Mouse (Mus musculus) Patski (cell line): ENCODE data around the gene Atp6v1g1. TPM values are rescaled to one million over a fixed set of nuclear protein-coding genes. Genes with fewer than 3 reads are reported as not detected.

ENCODE experiments used
- ATAC-seq: fragments of 100-300 bp; one replicate; pipeline ENCODE4 v1.8.0; 2021
- CTCF ChIA-PET: fragments of 350-600 bp; sonication (Branson Sonifier 250); formaldehyde crosslinking; loops from one replicate; lab custom pipeline; 2022; ENCODE audit warnings: inconsistent platforms; lab: Charles Lee
- POLR2A ChIA-PET: fragments of 350-600 bp; sonication (Branson Sonifier 250); formaldehyde crosslinking; loops from one replicate; lab custom pipeline; 2022; ENCODE audit warnings: antibody characterized with exemption, inconsistent platforms; lab: Charles Lee
- DNase-seq: peaks from one replicate; pipeline ENCODE4 v3.0.0-alpha.2; 2011; ENCODE audit warnings: low read depth, low spot score
- H3K27me3 ChIP-seq: fragments of 371-371 bp; one replicate; pipeline ENCODE4 v1.5.1; 2021
- CTCF ChIP-seq: fragments of 100-300 bp; IDR thresholded peaks from one replicate; pipeline ENCODE4 v1.5.1; 2021
- in situ Hi-C: fragments of 300-500 bp; cut with MboI; formaldehyde crosslinking; loops from 3 replicates; pipeline ENCODE4 v1.11.1; 2018; ENCODE audit warnings: low pct_unique_long_range_greater_than_20kb, mixed read lengths
- polyA plus RNA-seq: library from polyadenylated mRNA; unstranded; gene quantifications from one replicate; pipeline ENCODE4 v1.2.3, GENCODE M21; 2021

The Atp6v1g1 gene
- polyA plus RNA-seq, 1 experiment from 2014 or later, result 230 TPM

DNA sequence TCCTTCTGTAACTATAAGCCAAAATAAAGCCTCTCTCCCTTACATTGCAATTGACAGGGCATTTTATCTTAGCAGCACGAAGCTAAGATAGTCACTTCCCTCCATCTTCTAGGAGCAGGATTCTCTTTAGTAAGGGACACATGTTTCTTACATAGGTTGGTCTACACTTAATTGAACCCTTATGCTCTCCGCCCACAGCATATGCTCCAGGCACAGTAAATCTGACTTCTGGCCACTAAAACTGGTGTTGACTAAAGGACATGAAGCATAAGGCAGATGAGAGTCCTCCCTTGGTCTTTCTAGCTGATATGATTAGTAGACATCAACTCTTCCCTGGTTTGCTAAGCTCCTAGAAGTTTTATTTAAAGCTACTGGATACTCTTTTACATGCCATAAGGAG lies 31.7 kb upstream of the Atp6v1g1 start:
- DNase-seq (no peak), ATAC-seq (no peak)
- ChIA-PET CTCF (interaction anchor here (2.0 kb wide), 1 partner anchor 15 kb away, joined by 6 read pairs; no protein-coding TSS in a partner anchor), POLR2A (no interaction called here)
- H3K27me3 ChIP-seq, result no peaks in the 10 kb centered on the region
- in situ Hi-C loops, result loop anchor here (5.0 to 25.0 kb wide), 3 partner anchors 44 to 974 kb away; partner anchors contain the start of gene Tmem268
- no peak for TF ChIP-seq CTCF

GRCm38 (mm10) chr4:63514454-63514984 lies 30.1 kb upstream of the Atp6v1g1 start:
- ChIA-PET POLR2A (no interaction called here), CTCF (interaction anchor here (1.0 to 2.0 kb wide), 3 partner anchors 14 to 223 kb away, joined by 3 to 6 read pairs (median 3); no protein-coding TSS in a partner anchor)
- no peak for TF ChIP-seq CTCF
- H3K27me3 ChIP-seq, result no peaks in the 10 kb centered on the region
- ATAC-seq (peak; percentile 91), DNase-seq (peak; percentile 94)
- in situ Hi-C loops, result loop anchor here (5.0 to 25.0 kb wide), 3 partner anchors 43 to 973 kb away; partner anchors contain the start of gene Tmem268

GRCm38 (mm10) chr4:63515021-63515420 lies 29.6 kb upstream of the Atp6v1g1 start:
- in situ Hi-C loops, result loop anchor here (25.0 kb wide), 1 partner anchor 972 kb away; no protein-coding TSS in a partner anchor
- ChIA-PET CTCF (interaction anchor here (1.0 to 1.4 kb wide), 2 partner anchors 14 to 222 kb away, joined by 3 read pairs; no protein-coding TSS in a partner anchor), POLR2A (no interaction called here)
- DNase-seq (no peak), ATAC-seq (no peak)
- no peaks in the 10 kb centered on the region for H3K27me3 ChIP-seq
- TF ChIP-seq CTCF, result no peak

GRCm38 (mm10) chr4:63521813-63522419 lies 22.7 kb upstream of the Atp6v1g1 start:
- in situ Hi-C loops, result loop anchor here (25.0 kb wide), 1 partner anchor 965 kb away; no protein-coding TSS in a partner anchor
- POLR2A ChIA-PET, result no interaction called here
- TF ChIP-seq CTCF, result no peak
- CTCF ChIA-PET, result interaction anchor here (1.7 kb wide), 1 partner anchor 17 kb away, joined by 5 read pairs; no protein-coding TSS in a partner anchor
- DNase-seq (no peak), ATAC-seq (no peak)
- H3K27me3 ChIP-seq, result no peaks in the 10 kb centered on the region

GRCm38 (mm10) chr4:63525514-63525913 lies 19.1 kb upstream of the Atp6v1g1 start:
- in situ Hi-C loops, result no loop called here
- no peak for TF ChIP-seq CTCF
- no peaks in the 10 kb centered on the region for H3K27me3 ChIP-seq
- ATAC-seq (no peak), DNase-seq (no peak)
- CTCF ChIA-PET, result no interaction called here
- POLR2A ChIA-PET, result no interaction called here

- DNase-seq, result no peak
- in situ Hi-C loops, result no loop called here
- no peaks in the 10 kb centered on the region for H3K27me3 ChIP-seq
- POLR2A ChIA-PET, result no interaction called here
- CTCF ChIA-PET, result interaction anchor here (1.4 kb wide), 1 partner anchor 14 kb away, joined by 3 read pairs; no protein-coding TSS in a partner anchor
- TF ChIP-seq CTCF, result no peak
- no peak for ATAC-seq
These were observed 15.6 kb upstream of the Atp6v1g1 start for GRCm38 (mm10) chr4:63528946-63529345.

DNA sequence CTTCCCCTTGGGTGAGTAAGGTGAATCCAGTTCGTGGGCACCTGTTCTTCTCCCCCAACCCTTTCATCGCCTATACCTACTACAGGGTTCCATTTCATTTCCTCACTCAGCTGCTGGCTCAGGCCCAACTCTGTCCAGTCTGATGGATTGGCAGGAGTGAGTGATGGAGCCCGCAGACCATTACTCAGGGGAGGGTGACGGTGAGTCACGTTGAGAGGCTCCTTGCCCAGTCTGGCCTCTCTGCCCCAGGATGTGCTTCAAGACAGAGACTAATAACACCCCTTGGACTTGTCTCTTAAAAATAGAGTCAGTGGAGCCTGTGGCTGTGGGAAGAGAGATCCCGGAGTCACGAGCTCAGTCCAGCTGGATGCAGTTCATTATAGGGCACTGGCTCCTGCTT lies 14.2 kb upstream of the Atp6v1g1 start:
- in situ Hi-C loops, result no loop called here
- no peaks in the 10 kb centered on the region for H3K27me3 ChIP-seq
- POLR2A ChIA-PET, result no interaction called here
- ATAC-seq (peak; percentile 78), DNase-seq (peak; percentile 88)
- CTCF ChIA-PET, result no interaction called here
- TF ChIP-seq CTCF, result no peak

GRCm38 (mm10) chr4:63537602-63538001 lies 7.0 kb upstream of the Atp6v1g1 start:
- ATAC-seq (no peak), DNase-seq (no peak)
- no peaks in the 10 kb centered on the region for H3K27me3 ChIP-seq
- in situ Hi-C loops, result no loop called here
- ChIA-PET CTCF (no interaction called here), POLR2A (no interaction called here)
- TF ChIP-seq CTCF, result no peak

DNA sequence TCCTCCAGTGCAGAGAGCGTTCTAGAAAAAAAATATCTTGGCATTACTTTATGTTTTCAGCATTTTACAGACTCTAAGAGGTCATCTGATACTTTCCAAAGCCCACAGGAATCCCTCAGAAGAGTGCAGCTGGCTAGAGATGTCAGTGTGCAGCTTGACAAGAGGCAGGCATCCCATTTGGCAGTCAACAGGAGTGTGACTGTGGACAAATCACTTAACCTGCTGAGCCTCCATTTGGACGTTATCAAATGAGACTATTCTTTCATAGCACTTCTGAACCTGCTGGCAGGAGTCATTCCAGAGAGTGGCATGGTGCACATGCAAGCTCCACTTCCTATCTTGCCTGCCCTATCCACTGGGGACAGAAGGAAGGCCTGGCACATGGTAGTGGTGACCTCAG lies 2.4 kb upstream of the Atp6v1g1 start:
- no peaks in the 10 kb centered on the region for H3K27me3 ChIP-seq
- TF ChIP-seq CTCF, result no peak
- CTCF ChIA-PET, result no interaction called here
- DNase-seq (no peak), ATAC-seq (no peak)
- in situ Hi-C loops, result no loop called here
- POLR2A ChIA-PET, result no interaction called here

GRCm38 (mm10) chr4:63543746-63544493 lies 652 bp upstream of the Atp6v1g1 start:
- ATAC-seq, result peak; percentile 18
- in situ Hi-C loops, result no loop called here
- no peak for TF ChIP-seq CTCF
- no peaks in the 10 kb centered on the region for H3K27me3 ChIP-seq
- ChIA-PET POLR2A (no interaction called here), CTCF (interaction anchor here (0.8 to 1.6 kb wide), 2 partner anchors 10 kb away, joined by 3 to 5 read pairs; no protein-coding TSS in a partner anchor)
- no peak for DNase-seq
